Mouse (Mus musculus) CH12.LX (cell line): Measurements from ENCODE around the gene Mrpl19. TPM values are rescaled to one million over a fixed set of nuclear protein-coding genes. Genes with fewer than 3 reads are reported as not detected.

Experiments
- DNase-seq: peaks from one replicate; pipeline ENCODE4 v3.0.0-alpha.2; 2013; ENCODE audit errors: extremely low read depth
- H3K27ac ChIP-seq: 2 replicates; pipeline ENCODE4 v1.5.1; 2012; ENCODE audit warnings: low read depth, mild to moderate bottlenecking, control low read depth, moderate library complexity; ENCODE audit not compliant: insufficient read depth
- H3K27me3 ChIP-seq: replicated peaks from 2 replicates; pipeline ENCODE3; 2012; ENCODE audit warnings: inconsistent platforms
- H3K36me3 ChIP-seq, 2 experiments: replicated peaks in 1 of 2; 2 replicates each; pipeline versions ENCODE3 to v1.6.1; 2012; ENCODE audit warnings: inconsistent platforms in 1 of 2, low read length in 1 of 2, mild to moderate bottlenecking in 1 of 2, mixed read lengths in 1 of 2, moderate library complexity in 1 of 2; ENCODE audit not compliant: control insufficient read depth in 1 of 2, insufficient read depth in 1 of 2
- H3K4me1 ChIP-seq, 2 experiments: 2 replicates each; pipeline ENCODE4 v1.6.1; 2012; ENCODE audit warnings: inconsistent platforms in 1 of 2, moderate library complexity in 1 of 2; ENCODE audit not compliant: insufficient read depth in 2 of 2, control insufficient read depth in 1 of 2
- H3K4me2 ChIP-seq: 2 replicates; pipeline ENCODE4 v1.6.1; 2012; ENCODE audit warnings: low read depth, mild to moderate bottlenecking, control low read depth; ENCODE audit not compliant: poor library complexity, insufficient read depth, severe bottlenecking
- H3K4me3 ChIP-seq, 3 experiments: fragments of 150-350 bp in 1 of 3; sonication (generic) in 1 of 3; replicated peaks in 1 of 3; 2 replicates each; pipeline versions ENCODE3 to v1.5.1; 2011 to 2012; ENCODE audit warnings: low read depth in 2 of 3, low read length in 2 of 3, mild to moderate bottlenecking in 2 of 3, moderate library complexity in 2 of 3, control low read depth in 1 of 3, improper control_type of control experiment in 1 of 3, inconsistent platforms in 1 of 3, mixed read lengths in 1 of 3; ENCODE audit not compliant: poor library complexity in 1 of 3
- H3K79me2 ChIP-seq: replicated peaks from 2 replicates; pipeline ENCODE4 v1.6.1; 2012; ENCODE audit warnings: mild to moderate bottlenecking, moderate library complexity; ENCODE audit not compliant: control insufficient read depth, poor library complexity, insufficient read depth, severe bottlenecking; ENCODE audit errors: extremely low read depth
- H3K9ac ChIP-seq: 2 replicates; pipeline ENCODE4 v1.6.1; 2012; ENCODE audit warnings: low read depth, mild to moderate bottlenecking, control low read depth, moderate library complexity; ENCODE audit not compliant: insufficient read depth
- H3K9me3 ChIP-seq: replicated peaks from 2 replicates; pipeline ENCODE3; 2012; ENCODE audit warnings: low read length, inconsistent platforms, mixed read lengths
- CTCF ChIP-seq, 2 experiments: IDR thresholded peaks in 1 of 2; conservative IDR thresholded peaks in 1 of 2; 2 replicates each; pipeline ENCODE4 v1.5.1; 2011 to 2012; ENCODE audit warnings: low read depth in 2 of 2, low read length in 2 of 2, improper control_type of control experiment in 1 of 2, inconsistent platforms in 1 of 2, mild to moderate bottlenecking in 1 of 2, moderate library complexity in 1 of 2
- E2F4 ChIP-seq: IDR thresholded peaks from 2 replicates; pipeline ENCODE4 v1.6.1; 2011; ENCODE audit warnings: low read depth, low read length, improper control_type of control experiment; ENCODE audit not compliant: insufficient replicate concordance
- ELF1 ChIP-seq: IDR thresholded peaks from 2 replicates; pipeline ENCODE4 v1.6.1; 2014; ENCODE audit warnings: low read depth, mild to moderate bottlenecking, inconsistent platforms, low read length, improper control_type of control experiment
- JUND ChIP-seq: conservative IDR thresholded peaks from 2 replicates; pipeline ENCODE4 v1.6.1; 2011; ENCODE audit warnings: low read depth, low read length, improper control_type of control experiment
- MEF2A ChIP-seq: IDR thresholded peaks from 2 replicates; pipeline ENCODE4 v1.6.1; 2014; ENCODE audit warnings: low read depth, mild to moderate bottlenecking, inconsistent platforms, low read length, improper control_type of control experiment, borderline replicate concordance
- MXI1 ChIP-seq: IDR thresholded peaks from 2 replicates; pipeline ENCODE4 v1.6.1; 2011; ENCODE audit warnings: mild to moderate bottlenecking, low read depth, low read length, improper control_type of control experiment
- USF1 ChIP-seq: IDR thresholded peaks from 2 replicates; pipeline ENCODE4 v1.6.1; 2014; ENCODE audit warnings: low read depth, mild to moderate bottlenecking, inconsistent platforms, low read length, improper control_type of control experiment
- USF2 ChIP-seq: conservative IDR thresholded peaks from 2 replicates; pipeline ENCODE4 v1.6.1; 2011; ENCODE audit warnings: low read depth, low read length, improper control_type of control experiment
- ZC3H11A ChIP-seq: IDR thresholded peaks from 2 replicates; pipeline ENCODE4 v1.6.1; 2012; ENCODE audit warnings: low read depth, mild to moderate bottlenecking, inconsistent platforms, low read length, improper control_type of control experiment
- dilution Hi-C: fragments of 300-500 bp; cut with MboI; formaldehyde crosslinking; loops from 2 replicates; pipeline ENCODE4 v1.14.3; 2020; ENCODE audit warnings: low sequenced_read_pairs; ENCODE audit not compliant: extremely low pct_unique_long_range_greater_than_20kb, extremely low pct_ligation_motif_present
- in situ Hi-C: fragments of 300-500 bp; cut with MboI; formaldehyde crosslinking; loops from 3 replicates; pipeline ENCODE4 v1.14.3; 2019; ENCODE audit warnings: low sequenced_read_pairs, low pct_ligation_motif_present, low pct_unique_long_range_greater_than_20kb, mixed read lengths
- polyA plus RNA-seq: library from polyadenylated mRNA; unstranded; fragments of >175 nt; gene quantifications from 2 replicates; pipeline ENCODE4 v1.2.1, GENCODE M21; 2012; ENCODE audit warnings: low read depth; ENCODE audit not compliant: insufficient read length
- total RNA-seq, 2 experiments: library from RNA; depleted of rRNA; stranded (reverse); fragments of 300-350 nt in 1 of 2; fragments of >200 nt in 1 of 2; gene quantifications; 2 replicates each; pipeline ENCODE4 v1.2.3; 2012 to 2014

Gene Mrpl19
- total and polyA plus RNA-seq, 3 experiments = 27.2 to 96.2 (median 54.0) TPM

GRCm38 (mm10) chr6:81986599-81986998 is 20.8 kb upstream of the Mrpl19 start:
- Histone ChIP-seq H3K4me1 (no peaks in the 10 kb centered on the region), H3K79me2 (no peaks in the 10 kb centered on the region), H3K27ac (no peak overlapping the region), H3K4me2 (no peak overlapping the region), H3K36me3 (no peaks in the 10 kb centered on the region), H3K4me3 (no peak overlapping the region), H3K9me3 (peaks cover 11% of the 10 kb centered on the region), H3K27me3 (peaks cover 36% of the 10 kb centered on the region), H3K9ac (no peak overlapping the region)
- TF ChIP-seq USF2 (peak; percentile 50), MEF2A (no peak), USF1 (peak; percentile 42), CTCF (conservative IDR thresholded peaks at IDR 0.05 in 1 of 2, IDR thresholded peaks at IDR 0.05 in 1 of 2; ENCODE audit: low read depth in 2 of 2, low read length in 2 of 2) (no peak), ZC3H11A (no peak)
- in situ Hi-C loops = loop anchor here (5.0 kb wide), 1 partner anchor 131 kb away; no protein-coding TSS in a partner anchor
- dilution Hi-C loops = no loop called here
- DNase-seq = no peak

DNA sequence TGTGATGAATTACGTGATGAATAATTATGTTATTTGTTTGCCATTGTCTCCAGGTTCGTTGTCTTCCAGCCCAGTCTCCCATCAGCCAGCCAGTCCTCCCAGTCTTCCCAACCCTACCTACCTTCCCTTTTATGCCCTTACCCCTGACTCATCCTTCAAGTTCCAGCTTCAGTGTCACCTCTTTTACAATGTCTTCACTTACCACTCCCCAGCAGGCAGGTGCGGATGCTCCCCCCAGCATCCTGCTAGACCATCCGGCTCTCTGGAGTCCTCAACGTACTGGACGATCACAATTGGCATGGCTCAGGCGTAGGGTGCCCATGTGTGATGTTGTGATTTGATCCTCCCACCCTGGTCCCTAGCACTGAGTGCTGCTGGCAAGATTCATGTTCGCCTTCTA is 20.4 kb upstream of the Mrpl19 start:
- H3K4me3 ChIP-seq = no peak overlapping the region
- peaks cover 32% of the 10 kb centered on the region for H3K27me3 ChIP-seq
- H3K36me3 ChIP-seq = no peaks in the 10 kb centered on the region
- no peak overlapping the region for H3K9ac ChIP-seq
- no peak for TF ChIP-seq ELF1
- TF ChIP-seq JUND = no peak
- H3K4me2 ChIP-seq = no peak overlapping the region
- H3K4me1 ChIP-seq = no peaks in the 10 kb centered on the region
- no peak for DNase-seq
- in situ Hi-C loops = loop anchor here (5.0 kb wide), 1 partner anchor 131 kb away; no protein-coding TSS in a partner anchor
- H3K27ac ChIP-seq = no peak overlapping the region
- H3K79me2 ChIP-seq = no peaks in the 10 kb centered on the region
- H3K9me3 ChIP-seq = peaks cover 8% of the 10 kb centered on the region
- dilution Hi-C loops = no loop called here

GRCm38 (mm10) chr6:81979286-81979685 is 13.5 kb upstream of the Mrpl19 start:
- TF ChIP-seq MXI1 (no peak), USF1 (no peak), E2F4 (no peak)
- TF ChIP-seq, all 38 proteins: peak for 0
- DNase-seq = no peak
- Histone ChIP-seq H3K79me2 (no peaks in the 10 kb centered on the region), H3K9ac (no peak overlapping the region), H3K4me3 (no peak overlapping the region), H3K4me1 (peaks cover 0 to 1% of the 10 kb centered on the region in 2 experiments; a peak in 1 of 4 replicates), H3K27me3 (peaks cover 22% of the 10 kb centered on the region), H3K27ac (no peak overlapping the region), H3K36me3 (no peaks in the 10 kb centered on the region), H3K4me2 (no peak overlapping the region), H3K9me3 (peaks cover 8% of the 10 kb centered on the region)
- dilution Hi-C loops (no loop called here), in situ Hi-C loops (no loop called here)
